Mouse (Mus musculus) lung, adult 2 months (tissue): Measurements from ENCODE around the gene Bend7.

ENCODE experiments used
- CTCF ChIP-seq: fragments of 200-500 bp; IDR thresholded peaks from 2 replicates; pipeline ENCODE4 v1.5.1; 2011; ENCODE audit warnings: mild to moderate bottlenecking, low read length, control low read depth; ENCODE audit not compliant: insufficient read depth
- POLR2A ChIP-seq: fragments of 200-500 bp; IDR thresholded peaks from 2 replicates; pipeline ENCODE4 v1.6.1; 2011; ENCODE audit warnings: low read depth, mild to moderate bottlenecking, control low read depth, low read length, borderline replicate concordance; ENCODE audit errors: extremely low read depth

GRCm38 (mm10) chr2:4730161-4730560 lies 12.5 kb downstream of the Bend7 start:
- TF ChIP-seq CTCF (no peak), POLR2A (no peak)
